Mouse (Mus musculus): ENCODE measurements around the gene Cntnap2.

DNA sequence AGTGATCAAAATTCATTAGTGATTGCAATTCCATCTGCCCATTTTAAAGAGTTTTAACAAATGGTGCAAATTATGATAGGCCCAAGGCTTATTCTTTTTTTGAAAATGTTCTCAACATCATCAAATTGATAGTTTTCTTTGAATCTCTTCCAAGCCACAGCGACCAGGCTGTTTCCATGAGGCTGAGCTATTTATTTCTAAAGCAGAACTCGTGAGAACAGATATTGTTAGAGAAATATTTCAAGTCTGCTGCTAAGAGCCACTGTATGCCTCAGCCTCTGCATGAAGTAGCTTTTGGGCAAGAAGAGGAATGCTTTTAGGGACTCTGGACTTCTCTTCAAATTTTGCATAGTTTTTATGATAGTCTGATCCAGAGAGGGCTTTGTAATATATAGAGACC, 1972.2 kb downstream of the Cntnap2 start:
- TF ChIP-seq CTCF (IDR thresholded peaks at IDR 0.05; ENCODE audit: low read depth) (no peak), EP300 (IDR thresholded peaks at IDR 0.05; ENCODE audit: low read depth) (no peak)

Data from liver, postnatal 0 days (tissue).